Mouse (Mus musculus): Measurements from ENCODE around the gene Cyb5rl.
A peak's percentile ranks its signal among the peaks of the same experiment; 100 is the strongest.

Cyb5rl gene

GRCm38 (mm10) chr4:107066252-107067124 lies at the start of gene Cyb5rl, which contains the start of gene Mrpl37:
TSS of gene Cyb5rl (plus strand) at chr4:107066988.
TSS of gene Mrpl37 (minus strand) at chr4:107066868.
- DNase-seq (ENCODE audit: low read depth) = peak; percentile 99

GRCm38 (mm10) chr4:107017257-107017656 lies 49.5 kb upstream of the Cyb5rl start:
- no peak for DNase-seq (ENCODE audit: low read depth)

- no peak for DNase-seq (ENCODE audit: low read depth)
Measured at GRCm38 (mm10) chr4:107018521-107018920, 48.3 kb upstream of the Cyb5rl start.

- no peak for DNase-seq (ENCODE audit: low read depth)
Measured at GRCm38 (mm10) chr4:107019027-107019426, 47.8 kb upstream of the Cyb5rl start.

GRCm38 (mm10) chr4:107020287-107021000 lies 46.3 kb upstream of the Cyb5rl start:
- no peak for DNase-seq (ENCODE audit: low read depth)

GRCm38 (mm10) chr4:107021464-107021863 lies 45.3 kb upstream of the Cyb5rl start:
- DNase-seq (ENCODE audit: low read depth) = no peak

GRCm38 (mm10) chr4:107024899-107025298 lies 41.9 kb upstream of the Cyb5rl start:
- no peak for DNase-seq (ENCODE audit: low read depth)

- DNase-seq (ENCODE audit: low read depth) = no peak
Measured at GRCm38 (mm10) chr4:107025369-107025768, 41.4 kb upstream of the Cyb5rl start.

GRCm38 (mm10) chr4:107026451-107026850 lies 40.3 kb upstream of the Cyb5rl start:
- no peak for DNase-seq (ENCODE audit: low read depth)

- no peak for DNase-seq (ENCODE audit: low read depth)
Measured at GRCm38 (mm10) chr4:107035689-107036088, 31.1 kb upstream of the Cyb5rl start.

- no peak for DNase-seq (ENCODE audit: low read depth)
Measured at GRCm38 (mm10) chr4:107036985-107037384, 29.8 kb upstream of the Cyb5rl start.

GRCm38 (mm10) chr4:107038303-107038702 lies 28.5 kb upstream of the Cyb5rl start:
- no peak for DNase-seq (ENCODE audit: low read depth)

- DNase-seq (ENCODE audit: low read depth) = no peak
Measured at GRCm38 (mm10) chr4:107039270-107039669, 27.5 kb upstream of the Cyb5rl start.

GRCm38 (mm10) chr4:107042304-107042703 lies 24.5 kb upstream of the Cyb5rl start:
- DNase-seq (ENCODE audit: low read depth) = no peak

- DNase-seq (ENCODE audit: low read depth) = no peak
Measured at GRCm38 (mm10) chr4:107045188-107045587, 21.6 kb upstream of the Cyb5rl start.

- no peak for DNase-seq (ENCODE audit: low read depth)
Measured at GRCm38 (mm10) chr4:107047806-107048205, 19.0 kb upstream of the Cyb5rl start.

GRCm38 (mm10) chr4:107048568-107049162 lies 18.1 kb upstream of the Cyb5rl start:
- DNase-seq (ENCODE audit: low read depth) = no peak

- no peak for DNase-seq (ENCODE audit: low read depth)
Measured at GRCm38 (mm10) chr4:107051889-107052288, 14.9 kb upstream of the Cyb5rl start.

GRCm38 (mm10) chr4:107052962-107053553 lies 13.7 kb upstream of the Cyb5rl start:
- no peak for DNase-seq (ENCODE audit: low read depth)

- no peak for DNase-seq (ENCODE audit: low read depth)
Measured at GRCm38 (mm10) chr4:107056088-107056487, 10.7 kb upstream of the Cyb5rl start.

- no peak for DNase-seq (ENCODE audit: low read depth)
Measured at GRCm38 (mm10) chr4:107058346-107058745, 8.4 kb upstream of the Cyb5rl start.

- no peak for DNase-seq (ENCODE audit: low read depth)
Measured at GRCm38 (mm10) chr4:107058781-107059180, 8.0 kb upstream of the Cyb5rl start.

Data from naive thymus-derived CD4-positive, alpha-beta T cell, adult 2 months (primary cell).